Mouse (Mus musculus): Measurements from ENCODE around the gene Ceacam1.
A peak's percentile ranks its signal among the peaks of the same experiment; 100 is the strongest.
"Not testable (repeated sequence)": the region's sequence is repeated elsewhere in the genome, so short reads cannot be mapped to it uniquely, and the experiment has no call there.

Ceacam1 gene

DNA sequence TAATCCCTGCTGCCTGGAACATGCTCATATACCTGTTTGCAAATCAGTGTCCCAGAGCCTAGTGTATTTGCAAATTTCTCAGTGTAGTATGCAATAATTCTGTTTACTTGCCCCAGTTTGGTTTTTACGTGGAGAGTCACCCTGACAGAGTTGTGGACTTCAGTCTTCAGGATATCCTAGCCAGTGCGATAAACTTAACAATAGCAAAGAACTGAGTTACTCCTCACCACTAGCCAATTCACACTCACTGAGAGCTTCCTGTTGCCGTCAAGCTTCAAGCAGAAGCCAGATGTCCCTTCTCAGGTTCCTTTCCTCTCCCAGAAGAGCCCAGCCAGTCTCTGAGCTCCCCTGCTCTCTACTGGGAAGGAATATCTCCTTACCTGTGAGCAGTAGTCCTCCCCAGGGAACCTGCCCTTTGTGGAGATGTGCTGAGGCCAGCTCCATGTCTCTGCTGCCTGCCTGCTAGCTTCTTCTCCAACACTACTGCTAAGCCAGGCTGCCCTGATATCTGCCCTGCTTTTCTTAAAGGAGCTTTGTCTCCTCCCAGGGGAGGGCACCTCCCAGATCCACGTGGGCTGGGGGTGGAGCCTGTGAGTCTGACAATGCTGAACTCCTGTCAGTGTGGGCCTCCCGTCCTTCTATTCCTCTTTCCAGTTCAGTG lies at the start of gene Ceacam1:
Gene Ceacam1, minus strand, starts transcription at position 513 of the 661 bp plus-strand sequence.
- not testable (repeated sequence) for DNase-seq

DNA sequence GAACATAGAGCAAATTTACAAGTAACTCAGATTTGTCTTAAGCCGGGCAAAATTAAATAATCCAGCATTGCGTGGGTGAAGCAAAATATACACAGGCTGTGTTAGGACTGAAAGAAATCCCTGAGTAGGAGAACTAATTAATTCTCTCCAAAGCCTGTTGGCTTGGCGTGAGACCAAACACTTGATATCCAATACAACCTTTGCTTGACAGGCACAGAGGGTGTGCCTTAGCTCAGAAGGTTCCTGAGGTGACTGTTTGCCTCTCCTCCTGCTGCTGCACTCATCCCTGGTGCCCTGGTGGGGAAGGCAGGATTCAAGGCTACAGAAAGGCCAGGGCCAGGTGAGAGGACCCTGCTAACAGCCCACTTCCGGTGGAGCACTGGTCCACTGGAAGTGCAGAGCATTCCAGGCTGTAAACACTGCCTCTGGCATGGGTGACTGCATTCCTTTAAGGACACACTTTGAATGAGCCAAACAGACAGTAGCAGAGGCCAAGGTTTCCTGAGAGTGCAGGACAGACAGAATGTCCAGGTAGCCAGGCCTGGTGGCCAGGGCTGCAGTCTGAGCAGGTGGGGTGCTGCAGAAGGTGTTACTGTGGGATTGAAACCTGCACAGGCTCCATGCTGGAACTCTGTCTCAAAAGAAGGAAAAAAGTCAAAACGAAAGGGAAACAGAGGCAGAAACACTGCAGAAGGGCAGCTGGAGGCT lies 38.8 kb upstream of the Ceacam1 start:
- DNase-seq: not testable (repeated sequence)

DNA sequence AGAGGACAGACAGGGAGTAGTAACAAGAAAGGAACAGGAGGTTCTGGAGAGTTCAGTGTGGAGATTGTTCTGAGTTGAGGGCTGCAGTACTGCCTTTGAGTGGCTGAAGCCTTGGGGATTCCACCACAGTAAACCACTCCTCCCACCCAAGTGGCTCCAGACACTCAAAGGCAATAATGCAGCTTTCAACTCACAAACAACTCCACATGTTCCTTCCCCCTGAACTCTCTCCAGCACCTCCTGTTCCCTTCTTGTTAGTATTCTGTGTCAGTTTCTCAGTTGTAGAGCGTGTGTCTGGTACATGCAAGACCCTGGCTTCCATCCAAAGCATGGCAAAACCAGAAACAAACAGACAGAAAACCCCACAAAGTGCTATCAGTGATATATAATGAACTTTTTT lies 38.3 kb upstream of the Ceacam1 start:
- DNase-seq: not testable (repeated sequence)

DNA sequence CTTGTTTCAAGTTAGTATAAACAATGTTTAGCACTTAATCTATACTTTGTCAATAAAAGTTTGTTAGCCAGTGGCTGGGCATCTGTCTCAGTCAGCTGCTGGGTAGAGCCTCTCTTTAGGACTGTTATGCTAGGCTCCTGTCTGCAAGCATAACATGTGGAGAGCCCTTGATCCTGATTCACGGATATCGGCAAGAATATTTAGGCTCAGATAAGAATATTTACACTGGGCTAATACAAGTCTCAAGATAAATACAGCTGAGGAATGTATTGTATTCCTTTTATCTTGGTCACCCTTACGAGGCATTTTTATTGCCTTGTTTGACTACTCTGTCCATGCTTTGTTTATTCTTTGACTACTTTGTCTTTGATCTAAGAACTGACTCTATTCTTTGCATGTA lies 32.5 kb upstream of the Ceacam1 start:
- DNase-seq: no peak

DNA sequence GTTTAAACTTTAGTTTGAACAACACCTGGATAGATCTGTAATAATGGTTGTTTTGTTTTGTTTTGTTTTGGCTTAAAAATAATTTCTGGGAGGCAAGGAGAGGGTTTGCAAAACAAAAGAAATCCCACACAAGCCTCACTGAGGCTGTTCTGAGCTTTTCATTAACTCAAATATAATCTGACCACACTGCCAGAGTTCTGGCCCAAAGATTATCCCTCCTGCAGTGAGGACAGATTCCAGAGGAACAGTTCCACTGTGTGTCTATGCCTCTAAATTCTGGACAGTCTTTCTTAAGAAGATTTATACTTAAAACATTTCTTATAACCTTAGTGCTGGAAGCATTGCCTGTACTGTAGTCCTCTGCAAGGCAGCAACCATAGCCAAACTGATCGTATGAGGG lies 17.2 kb upstream of the Ceacam1 start:
- no peak for DNase-seq

DNA sequence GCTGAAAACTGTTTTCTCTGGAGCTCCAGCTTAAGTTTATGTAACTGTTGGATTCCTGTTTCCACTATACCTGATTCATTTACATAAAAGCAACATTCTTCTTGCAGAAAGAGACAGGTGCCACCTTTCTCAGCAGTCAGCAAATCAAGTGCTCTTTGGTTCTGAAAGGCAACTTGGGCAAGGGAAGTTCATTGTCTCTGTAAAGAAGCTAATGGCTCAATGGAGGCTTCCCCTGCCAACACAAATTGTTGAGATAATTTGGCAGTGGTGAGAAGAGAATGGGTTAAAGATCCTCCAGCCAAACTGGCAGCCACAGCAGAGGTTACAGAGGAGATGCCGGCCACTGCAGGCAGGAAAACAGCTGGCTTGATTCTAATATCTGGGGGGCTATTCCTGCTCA lies 13.3 kb upstream of the Ceacam1 start:
- not testable (repeated sequence) for DNase-seq

DNA sequence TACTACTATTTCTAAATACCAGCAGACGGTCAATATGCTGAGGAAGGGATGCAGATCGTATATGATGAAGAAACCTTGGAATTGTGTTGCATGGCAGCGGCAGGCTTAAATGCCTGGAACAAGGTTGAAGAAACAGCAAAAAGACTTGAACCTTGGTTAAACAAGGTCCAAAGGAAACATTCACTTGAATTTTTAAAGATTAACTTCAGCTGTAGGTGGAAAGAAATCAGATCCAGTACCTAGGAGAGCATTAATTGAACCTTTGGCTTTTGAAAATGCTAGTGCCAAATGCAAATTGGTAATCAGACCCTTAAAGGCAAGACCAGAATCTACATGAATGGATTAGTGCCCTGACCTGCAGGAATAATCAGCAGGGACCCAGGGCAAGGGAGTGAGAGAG lies 12.0 kb upstream of the Ceacam1 start:
- not testable (repeated sequence) for DNase-seq

DNA sequence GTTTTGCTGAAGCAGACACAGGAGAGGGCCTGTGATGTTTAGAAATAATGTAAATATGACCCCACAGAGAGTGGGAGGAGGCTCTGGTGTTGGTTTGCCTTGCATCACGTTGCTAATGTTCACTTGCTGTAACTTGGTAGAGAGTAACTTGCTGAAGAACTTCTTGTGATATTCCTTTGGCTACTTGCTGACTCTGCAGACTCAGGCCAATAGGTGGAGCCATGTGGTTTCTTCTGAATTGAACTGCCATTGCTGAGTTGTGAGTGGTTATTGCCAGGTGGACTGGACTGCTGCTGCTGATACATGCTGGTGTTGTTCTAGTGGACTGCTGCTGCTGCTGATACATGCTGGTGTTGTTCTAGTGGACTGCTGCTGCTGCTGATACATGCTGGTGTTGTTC lies 8.8 kb upstream of the Ceacam1 start:
- DNase-seq: peak; percentile 32

DNA sequence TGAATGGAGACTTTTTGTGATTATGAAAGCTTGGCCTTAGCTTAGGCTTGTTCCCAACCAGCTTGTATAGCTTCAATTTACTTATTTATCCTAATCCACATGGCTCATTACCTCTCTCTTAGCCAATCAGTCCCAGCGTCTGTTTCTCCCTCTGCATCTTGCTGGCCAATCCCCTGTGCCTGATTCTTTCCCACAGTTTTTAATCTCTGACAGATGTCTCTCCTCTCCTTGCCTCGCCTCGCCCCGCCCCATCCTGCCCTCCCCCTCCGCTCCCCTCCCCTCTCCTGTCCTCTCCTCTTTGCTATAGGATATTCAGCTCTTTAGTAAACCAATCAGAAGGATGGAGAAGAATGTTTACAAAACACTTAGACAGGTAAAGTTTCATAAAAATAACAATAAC lies 7.7 kb upstream of the Ceacam1 start:
- no peak for DNase-seq

DNA sequence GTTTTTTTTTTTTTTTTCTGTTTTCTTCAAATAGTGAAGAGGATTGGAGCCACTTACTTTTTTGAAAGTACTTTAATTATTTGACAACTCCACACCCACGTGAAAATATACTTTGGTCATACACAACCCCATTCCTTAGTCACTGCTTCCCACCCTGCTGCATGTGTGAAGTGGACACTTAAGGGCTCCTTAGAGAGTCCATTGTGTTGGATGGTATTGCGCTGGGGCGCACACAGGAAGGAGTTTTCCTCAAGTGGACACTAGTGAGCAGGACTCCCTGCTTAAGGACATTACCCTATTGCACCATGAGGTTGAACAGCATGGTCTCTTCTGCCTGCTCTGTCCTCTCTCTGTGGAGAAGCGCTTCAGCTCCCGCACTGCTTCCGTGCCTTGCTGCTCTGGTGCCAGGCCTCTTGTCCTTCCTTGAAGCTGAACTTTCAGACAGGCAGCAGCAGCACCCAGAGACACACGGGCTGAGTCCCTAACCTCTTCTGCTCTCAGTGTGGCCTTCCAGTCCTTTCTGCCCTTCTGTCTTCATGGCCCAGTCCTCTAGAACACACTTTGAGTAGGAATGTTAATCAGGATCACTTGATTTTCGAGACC lies 5.8 kb upstream of the Ceacam1 start:
- DNase-seq: no peak

DNA sequence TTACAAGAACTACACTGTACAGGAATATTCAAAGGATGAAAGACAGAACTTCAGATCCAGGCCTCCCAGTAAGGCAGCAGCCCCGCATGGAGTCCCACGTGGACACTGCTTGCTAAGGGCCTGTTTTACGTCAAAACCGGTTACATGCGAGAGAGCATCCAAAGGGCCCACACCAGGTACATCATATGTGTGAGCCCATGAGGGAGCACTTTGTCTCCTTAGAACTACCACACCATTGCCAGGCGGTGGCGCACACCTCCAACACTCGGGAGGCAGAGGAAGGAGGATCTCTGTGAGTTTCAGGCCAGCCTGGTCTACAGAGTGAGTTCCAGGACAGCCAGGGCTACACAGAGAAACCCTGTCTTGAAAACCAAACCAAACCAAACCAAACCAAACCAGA lies 3.4 kb upstream of the Ceacam1 start:
- not testable (repeated sequence) for DNase-seq

DNA sequence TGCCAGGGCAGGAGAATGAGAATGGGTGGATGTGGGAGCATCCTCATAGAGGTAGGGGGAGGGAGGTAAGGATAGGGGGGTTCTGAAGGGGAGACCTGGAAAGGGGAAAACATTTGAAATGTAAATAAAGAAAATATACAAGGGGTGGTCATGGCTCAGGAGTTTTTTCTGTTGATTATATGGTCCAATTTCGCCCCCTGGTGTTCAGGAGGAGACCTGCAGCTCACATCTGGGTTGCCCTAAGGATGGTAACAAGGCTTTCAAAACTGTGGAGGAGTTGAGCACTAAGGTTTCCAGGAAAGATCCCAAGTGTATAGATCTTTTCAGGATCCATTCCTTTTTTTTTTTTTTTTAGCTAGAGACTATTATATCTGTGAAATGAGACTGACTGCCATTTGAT lies 2.0 kb upstream of the Ceacam1 start:
- no peak for DNase-seq

DNA sequence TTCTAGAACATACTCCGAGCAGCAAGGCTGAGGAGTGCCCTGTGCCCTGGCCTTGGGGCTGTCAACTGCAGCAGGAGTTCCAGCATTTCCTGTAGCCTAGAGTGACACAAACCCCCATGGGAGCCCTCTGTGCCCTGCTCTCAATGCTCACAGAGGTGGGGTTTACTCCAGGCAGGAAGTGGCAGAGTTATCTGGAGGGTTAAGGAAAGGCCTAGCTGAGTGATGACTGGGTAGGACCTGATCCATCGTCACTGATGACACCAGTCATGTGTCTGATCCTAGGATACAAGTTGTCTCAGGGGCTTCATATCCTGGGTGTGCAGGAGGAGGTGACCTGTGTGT lies 320 bp upstream of the Ceacam1 start:
- not testable (repeated sequence) for DNase-seq

DNA sequence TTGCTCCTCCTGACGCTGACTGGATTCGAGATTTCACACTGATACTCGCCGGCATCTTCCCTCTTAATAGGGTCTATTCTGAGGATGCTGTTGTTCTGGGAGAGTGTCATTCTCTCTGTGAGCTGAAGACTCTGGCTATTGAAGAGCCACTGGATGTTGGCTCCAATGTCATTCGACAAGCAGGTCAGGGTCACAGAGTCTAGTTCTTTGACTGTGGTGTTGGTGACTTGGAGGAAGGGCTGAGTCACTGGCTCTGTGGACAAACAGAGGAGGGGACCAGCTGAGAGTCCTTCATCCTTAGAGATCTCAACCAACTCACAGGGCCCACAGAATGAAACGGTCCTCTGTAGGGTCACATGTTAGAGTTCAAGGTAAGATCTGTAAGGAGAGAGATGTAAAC lies 5.6 kb downstream of the Ceacam1 start:
- DNase-seq: not testable (repeated sequence)

DNA sequence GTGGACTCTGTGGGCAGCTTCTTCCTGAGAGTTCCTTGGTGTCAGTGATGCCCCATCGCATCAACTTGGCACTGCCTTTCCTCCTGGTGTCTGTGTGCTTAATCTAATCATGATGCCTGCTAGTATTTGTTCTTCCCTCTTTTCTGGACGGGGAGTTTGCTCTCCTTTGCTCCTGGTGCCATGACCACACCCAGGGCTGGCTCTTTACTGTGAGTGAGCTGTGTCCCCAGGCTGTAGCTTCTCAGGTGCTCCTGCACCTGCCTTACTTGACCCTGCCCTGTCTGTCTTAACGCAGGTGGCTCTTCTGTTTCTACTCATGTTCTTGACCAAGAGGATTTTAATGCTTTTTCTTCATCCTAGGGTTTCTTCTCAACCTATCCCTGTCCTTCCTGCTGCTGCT lies 11.8 kb downstream of the Ceacam1 start:
- DNase-seq: not testable (repeated sequence)

DNA sequence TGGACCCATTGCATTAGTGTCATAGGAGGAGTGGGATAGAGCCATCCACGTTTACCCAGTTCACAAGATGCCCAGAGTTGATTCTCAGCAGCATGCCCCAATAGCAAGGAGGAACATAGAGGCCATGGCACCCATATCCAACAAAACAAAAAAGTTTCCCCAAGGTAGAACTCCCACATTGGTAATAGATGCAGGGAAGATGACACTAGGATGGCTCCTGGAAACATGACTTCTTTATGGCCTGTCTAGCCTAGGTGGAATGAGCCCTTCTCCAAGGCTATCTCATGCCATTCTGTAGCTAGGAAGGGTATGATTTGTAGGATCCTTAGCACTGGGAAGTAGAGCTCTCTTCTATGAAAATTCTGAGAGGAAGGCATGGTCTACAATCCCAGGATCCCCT lies 12.4 kb downstream of the Ceacam1 start:
- DNase-seq: no peak

DNA sequence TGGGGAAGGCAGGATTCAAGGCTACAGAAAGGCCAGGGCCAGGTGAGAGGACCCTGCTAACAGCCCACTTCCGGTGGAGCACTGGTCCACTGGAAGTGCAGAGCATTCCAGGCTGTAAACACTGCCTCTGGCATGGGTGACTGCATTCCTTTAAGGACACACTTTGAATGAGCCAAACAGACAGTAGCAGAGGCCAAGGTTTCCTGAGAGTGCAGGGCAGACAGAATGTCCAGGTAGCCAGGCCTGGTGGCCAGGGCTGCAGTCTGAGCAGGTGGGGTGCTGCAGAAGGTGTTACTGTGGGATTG lies 15.4 kb downstream of the Ceacam1 start:
- not testable (repeated sequence) for DNase-seq

DNA sequence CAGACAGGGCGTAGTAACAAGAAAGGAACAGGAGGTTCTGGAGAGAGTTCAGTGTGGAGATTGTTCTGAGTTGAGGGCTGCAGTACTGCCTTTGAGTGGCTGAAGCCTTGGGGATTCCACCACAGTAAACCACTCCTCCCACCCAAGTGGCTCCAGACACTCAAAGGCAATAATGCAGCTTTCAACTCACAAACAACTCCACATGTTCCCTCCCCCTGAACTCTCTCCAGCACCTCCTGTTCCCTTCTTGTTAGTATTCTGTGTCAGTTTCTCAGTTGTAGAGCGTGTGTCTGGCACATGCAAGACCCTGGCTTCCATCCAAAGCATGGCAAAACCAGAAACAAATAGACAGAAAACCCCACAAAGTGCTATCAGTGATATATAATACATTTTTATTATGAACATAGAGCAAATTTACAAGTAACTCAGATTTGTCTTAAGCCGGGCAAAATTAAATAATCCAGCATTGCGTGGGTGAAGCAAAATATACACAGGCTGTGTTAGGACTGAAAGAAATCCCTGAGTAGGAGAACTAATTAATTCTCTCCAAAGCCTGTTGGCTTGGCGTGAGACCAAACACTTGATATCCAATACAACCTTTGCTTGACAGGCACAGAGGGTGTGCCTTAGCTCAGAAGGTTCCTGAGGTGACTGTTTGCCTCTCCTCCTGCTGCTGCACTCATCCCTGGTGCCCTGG lies 15.9 kb downstream of the Ceacam1 start:
- peak; percentile 51 for DNase-seq

DNA sequence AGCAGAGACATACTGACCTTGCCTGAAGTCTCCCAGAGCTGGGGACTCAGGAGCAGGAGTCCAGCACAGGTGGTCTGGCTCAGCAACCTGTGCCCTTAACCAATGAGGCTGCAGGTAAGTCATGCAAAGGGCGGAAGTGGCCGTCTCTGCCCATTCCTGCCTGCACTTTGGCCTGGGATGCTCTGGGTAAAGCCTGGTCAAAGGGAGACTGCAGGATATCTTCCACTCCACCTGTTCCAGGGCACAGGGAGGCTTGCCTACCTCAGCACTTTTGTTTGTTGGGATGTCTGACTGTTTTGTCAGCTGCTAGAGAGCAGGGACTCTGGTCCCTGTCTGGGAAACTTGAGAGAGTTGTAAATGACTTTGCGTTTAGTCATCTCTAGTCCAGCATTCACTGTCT lies 25.3 kb downstream of the Ceacam1 start:
- DNase-seq: no peak

DNA sequence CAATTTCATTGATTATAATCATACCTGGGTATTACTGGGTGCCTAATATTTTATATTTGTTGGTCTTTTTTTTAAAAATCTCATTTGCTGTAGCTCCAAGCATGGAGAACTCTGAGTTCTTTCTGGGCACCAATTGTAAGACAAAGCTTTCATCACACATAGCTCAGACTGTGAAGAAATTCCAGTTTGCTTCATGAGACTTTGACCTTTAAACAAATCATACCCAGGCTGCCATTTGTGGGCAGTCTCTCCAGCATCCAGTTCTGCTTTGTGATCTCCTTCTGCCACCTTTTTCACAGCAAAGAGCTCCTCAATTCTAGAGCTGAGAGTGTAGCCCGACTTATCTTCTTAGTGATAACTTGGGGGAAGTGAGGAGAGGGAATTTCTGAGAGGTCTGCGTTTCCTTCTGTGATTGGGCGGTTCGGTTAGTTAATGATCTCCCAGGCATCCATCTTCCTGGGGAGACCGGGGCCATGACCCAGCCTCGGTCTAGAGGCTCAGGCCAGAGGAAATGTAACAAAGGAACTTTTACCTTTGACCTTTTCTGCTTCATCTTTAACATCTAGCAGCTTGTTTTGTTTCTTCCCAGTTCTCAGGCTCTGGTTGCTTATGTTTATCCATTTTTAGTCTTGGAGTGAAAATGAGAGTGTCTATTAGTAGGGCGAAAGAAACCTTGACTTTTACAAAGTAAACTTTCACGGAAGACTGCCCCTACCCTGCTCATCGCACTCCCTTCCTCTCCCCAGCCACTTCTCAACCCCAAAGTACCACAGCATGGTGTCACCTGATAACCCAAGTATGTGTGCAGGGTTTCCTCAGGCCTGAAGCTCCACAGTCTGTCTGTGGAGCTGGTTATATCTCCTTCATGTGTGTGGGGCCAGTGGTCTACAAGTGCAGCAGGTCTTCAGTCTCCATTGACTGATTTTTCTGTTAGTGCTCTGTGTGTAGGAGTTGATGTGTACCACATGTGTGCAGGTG lies 27.2 kb downstream of the Ceacam1 start:
- DNase-seq: no peak

DNA sequence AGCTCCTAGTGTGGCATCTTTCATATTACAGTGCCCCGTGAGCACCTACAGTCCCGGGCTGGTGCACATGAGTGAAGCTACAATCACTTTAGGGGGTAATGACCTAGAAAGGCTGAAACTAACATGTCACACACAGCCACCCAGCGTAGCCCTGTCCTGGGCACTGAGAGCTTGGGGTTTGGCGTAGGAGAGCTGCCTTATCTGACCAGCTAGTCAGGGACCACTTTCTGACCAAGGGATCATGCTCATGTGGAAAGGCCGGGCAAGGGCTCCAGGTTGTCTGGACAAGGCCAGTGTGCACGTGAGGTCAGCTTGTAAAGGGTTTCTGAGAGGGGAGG lies 36.6 kb downstream of the Ceacam1 start:
- no peak for DNase-seq

DNA sequence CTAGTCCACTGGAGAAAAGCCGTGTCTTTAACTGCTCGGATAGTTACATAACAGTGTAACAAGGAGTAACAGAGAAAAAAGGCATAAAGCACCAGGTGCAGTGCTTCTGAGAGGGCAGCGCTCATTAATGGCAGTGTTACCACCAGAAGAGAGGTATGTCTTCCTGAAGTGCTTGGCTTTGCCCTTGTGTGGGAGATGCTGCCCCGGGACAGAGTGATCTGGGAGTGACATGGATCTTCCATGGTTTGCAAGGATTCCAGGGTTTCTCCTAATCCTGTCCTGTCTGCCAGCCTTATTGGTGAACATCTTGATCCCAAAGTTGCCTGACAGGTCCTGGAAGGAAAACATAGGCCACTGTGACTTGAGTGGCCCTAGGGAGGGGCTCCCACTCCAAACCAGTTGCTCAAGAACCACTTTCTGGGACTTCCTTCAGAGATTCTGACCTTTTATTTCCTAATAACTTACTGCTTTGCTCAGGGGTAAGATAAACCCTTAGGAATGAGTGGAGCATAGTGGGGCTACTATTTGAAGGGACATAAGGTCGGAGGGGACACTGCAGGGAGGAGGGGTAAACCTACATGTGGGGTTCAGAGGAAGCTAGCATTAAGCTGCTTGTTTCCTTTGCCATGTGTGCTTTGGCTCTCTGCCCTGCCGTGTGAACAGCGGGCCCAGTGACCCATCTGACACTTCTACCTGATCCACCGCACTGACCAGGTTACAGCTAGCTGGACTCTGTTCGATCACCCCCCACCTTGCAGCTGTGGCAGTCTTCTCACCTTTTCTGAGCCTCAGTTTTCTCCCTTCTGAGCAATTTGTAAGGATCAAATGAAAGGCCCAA lies 37.2 kb downstream of the Ceacam1 start:
- no peak for DNase-seq

Data from right cerebral cortex, postnatal 4 days (tissue).